Mouse (Mus musculus) spleen, adult 2 months (tissue): ENCODE measurements around the gene Rbl1. TPM values are rescaled to one million over a fixed set of nuclear protein-coding genes. Genes with fewer than 3 reads are reported as not detected.
A peak's percentile ranks its signal among the peaks of the same experiment; 100 is the strongest.

Experiments
- DNase-seq, 2 experiments: peaks; one replicate each; pipeline versions ENCODE4 v3.0.0 to v3.0.0-alpha.2; 2012 to 2021; ENCODE audit warnings: low spot score in 2 of 2, low read depth in 1 of 2
- H3K27ac ChIP-seq: fragments of 200-500 bp; 2 replicates; pipeline ENCODE4 v1.5.1; 2012; ENCODE audit warnings: low read length, inconsistent platforms; ENCODE audit not compliant: insufficient read depth
- H3K27me3 ChIP-seq: fragments of 200-500 bp; 2 replicates; pipeline ENCODE4 v1.6.1; 2012; ENCODE audit warnings: mild to moderate bottlenecking, moderate library complexity, low read length, inconsistent platforms; ENCODE audit not compliant: control insufficient read depth, insufficient read depth
- H3K36me3 ChIP-seq: fragments of 200-500 bp; 2 replicates; pipeline ENCODE4 v1.6.1; 2012; ENCODE audit warnings: mild to moderate bottlenecking, low read length, inconsistent platforms; ENCODE audit not compliant: control insufficient read depth, insufficient read depth
- H3K4me1 ChIP-seq: fragments of 200-500 bp; 2 replicates; pipeline ENCODE4 v1.6.1; 2011; ENCODE audit warnings: inconsistent platforms; ENCODE audit not compliant: control insufficient read depth, insufficient read depth, insufficient read length
- H3K4me3 ChIP-seq: fragments of 200-500 bp; 2 replicates; pipeline ENCODE4 v1.5.1; 2011; ENCODE audit warnings: mild to moderate bottlenecking, inconsistent platforms; ENCODE audit not compliant: insufficient read depth, insufficient read length; ENCODE audit errors: extremely low read depth
- CTCF ChIP-seq: fragments of 200-500 bp; IDR thresholded peaks from 2 replicates; pipeline ENCODE4 v1.5.1; 2011; ENCODE audit warnings: mild to moderate bottlenecking, inconsistent platforms; ENCODE audit not compliant: insufficient read depth, insufficient read length, insufficient replicate concordance; ENCODE audit errors: extremely low read depth
- POLR2A ChIP-seq: fragments of 200-500 bp; IDR thresholded peaks from 2 replicates; pipeline ENCODE4 v1.6.1; 2011; ENCODE audit warnings: low read depth, low read length, inconsistent platforms
- WGBS: fragments of 180-500 bp; shearing (Covaris S2); methylation state at CpG from one replicate; pipeline ENCODE4 v1.1.7; 2018; 5-methylcytosine and 5-hydroxymethylcytosine counted together
- polyA plus RNA-seq: library from polyadenylated mRNA; depleted of rRNA; stranded (reverse); fragments of >200 nt; gene quantifications from 2 replicates; pipeline ENCODE4 v1.2.3, GENCODE M21; 2012

Gene Rbl1
- polyA plus RNA-seq, 1 experiment = 5.0 TPM

DNA sequence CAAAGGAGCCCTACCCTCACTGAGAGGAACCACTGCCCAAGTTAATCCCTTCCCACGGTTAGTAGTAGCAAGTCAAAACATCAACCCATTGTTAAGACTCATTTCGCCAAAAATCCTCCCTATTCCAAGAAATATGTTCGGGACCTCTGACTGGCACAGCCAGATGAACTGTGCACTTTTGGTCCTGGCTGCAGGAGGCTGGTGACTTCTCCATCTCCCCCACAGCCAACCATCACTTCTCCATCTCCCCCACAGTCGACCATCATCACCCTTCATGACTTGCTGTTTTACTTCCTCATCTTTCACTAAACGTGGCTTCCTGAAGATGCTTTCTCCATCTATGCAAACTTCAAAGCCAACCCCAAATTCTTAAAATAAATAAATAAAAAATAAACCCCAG, 65.5 kb downstream of the Rbl1 start:
- Histone ChIP-seq H3K27me3 (no peaks in the 10 kb centered on the region), H3K36me3 (no peaks in the 10 kb centered on the region), H3K27ac (peak overlapping the region; percentile 80), H3K4me3 (no peak overlapping the region), H3K4me1 (peaks cover 13% of the 10 kb centered on the region; the same call in 1 of the 2 replicates)
- DNase-seq = no peak
- 33% methylated on average over 5 of the region's 5 CpGs for WGBS
- TF ChIP-seq POLR2A (no peak), CTCF (no peak)

GRCm38 (mm10) chr2:157137959-157138731, 66.2 kb downstream of the Rbl1 start:
- WGBS = 23% methylated on average over 9 of the region's 9 CpGs
- no peaks in the 10 kb centered on the region for H3K36me3 ChIP-seq
- TF ChIP-seq POLR2A = no peak
- no peak for TF ChIP-seq CTCF
- no peak overlapping the region for H3K4me3 ChIP-seq
- DNase-seq = peak; percentile 59 to 74
- H3K27ac ChIP-seq = peak overlapping the region; percentile 80
- no peaks in the 10 kb centered on the region for H3K27me3 ChIP-seq
- peaks cover 16% of the 10 kb centered on the region; the same call in 1 of the 2 replicates for H3K4me1 ChIP-seq

- no peak for DNase-seq
- no peaks in the 10 kb centered on the region for H3K36me3 ChIP-seq
- no peak for TF ChIP-seq POLR2A
- no peak for TF ChIP-seq CTCF
- no peak overlapping the region; the same call in 1 of the 2 replicates for H3K27ac ChIP-seq
- H3K4me3 ChIP-seq = no peak overlapping the region
- H3K4me1 ChIP-seq = peaks cover 22% of the 10 kb centered on the region; the same call in 1 of the 2 replicates
- no peaks in the 10 kb centered on the region for H3K27me3 ChIP-seq
- 81% methylated on average over 2 of the region's 2 CpGs for WGBS
Measured at GRCm38 (mm10) chr2:157136646-157137045, 67.7 kb downstream of the Rbl1 start.

- Histone ChIP-seq H3K27me3 (no peaks in the 10 kb centered on the region), H3K4me1 (peaks cover 22% of the 10 kb centered on the region; the same call in 1 of the 2 replicates), H3K4me3 (no peak overlapping the region), H3K36me3 (no peaks in the 10 kb centered on the region), H3K27ac (no peak overlapping the region)
- DNase-seq = no peak
- WGBS = 86% methylated on average over 4 of the region's 4 CpGs
- TF ChIP-seq CTCF = no peak
- TF ChIP-seq POLR2A = no peak
Measured at GRCm38 (mm10) chr2:157136176-157136575, 68.2 kb downstream of the Rbl1 start.

DNA sequence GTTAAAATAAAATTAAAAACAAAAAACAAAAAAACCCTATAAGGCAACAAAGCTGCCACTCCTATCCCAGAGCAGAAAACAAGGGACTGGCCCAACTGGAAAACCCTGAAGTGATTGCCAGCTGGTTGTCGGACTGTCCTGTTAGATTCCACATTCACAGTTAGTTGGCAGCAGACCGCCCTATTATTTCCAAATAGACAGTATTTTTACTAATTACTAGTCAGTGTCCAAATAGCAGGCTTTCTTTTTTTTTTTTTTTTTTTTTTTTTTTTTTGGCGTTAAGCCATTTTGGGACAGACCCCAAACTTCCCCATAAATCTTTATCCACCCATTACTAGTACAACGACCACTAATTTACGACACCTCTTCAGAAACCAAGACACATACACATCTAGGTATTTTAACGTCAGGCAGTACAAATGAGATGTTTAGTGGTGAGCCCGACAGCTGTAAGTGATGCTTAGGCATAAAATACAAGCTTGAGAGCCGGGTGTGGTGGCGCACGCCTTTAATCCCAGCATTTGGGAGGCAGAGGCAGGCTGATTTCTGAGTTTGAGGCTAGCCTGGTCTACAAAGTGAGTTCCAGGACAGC, 68.7 kb downstream of the Rbl1 start:
- Histone ChIP-seq H3K27ac (peak overlapping the region; percentile 68), H3K4me1 (peaks cover 22% of the 10 kb centered on the region; the same call in 1 of the 2 replicates), H3K36me3 (no peaks in the 10 kb centered on the region), H3K27me3 (no peaks in the 10 kb centered on the region), H3K4me3 (no peak overlapping the region)
- TF ChIP-seq CTCF (no peak), POLR2A (no peak)
- no peak for DNase-seq
- 73% methylated on average over 10 of the region's 10 CpGs for WGBS

DNA sequence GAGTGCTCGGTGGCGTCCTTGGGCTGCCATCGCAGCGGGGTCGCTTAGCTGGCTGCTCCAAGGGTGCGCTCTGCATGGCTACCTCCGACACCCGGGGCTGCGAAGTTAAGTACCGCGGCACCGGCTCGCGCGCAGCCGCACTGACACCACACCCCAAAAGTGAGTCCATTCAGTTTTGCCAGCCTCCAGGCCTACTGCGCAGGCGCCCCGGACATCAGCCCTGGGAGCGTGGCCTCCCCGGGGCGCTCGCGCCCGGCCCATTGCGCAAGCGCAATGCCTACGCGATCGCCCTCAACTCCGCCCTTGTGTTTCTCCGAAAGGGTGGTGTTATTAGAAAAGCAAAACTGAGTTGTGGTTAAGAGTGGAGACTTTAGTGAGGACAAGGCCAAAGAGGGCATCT, 69.3 kb downstream of the Rbl1 start, which contains the start of gene Samhd1:
Gene Samhd1, minus strand, starts transcription at position 252 of the 400 bp plus-strand sequence.
- H3K27ac ChIP-seq = peak within 1 kb of the TSS; percentile 96
- peaks cover 24% of the 10 kb centered on the region; the same call in 1 of the 2 replicates for H3K4me1 ChIP-seq
- peak within 1 kb of the TSS; percentile 83 for H3K4me3 ChIP-seq
- TF ChIP-seq CTCF (no peak), POLR2A (peak; percentile 93)
- WGBS = under 1% methylated on average over 32 of the region's 32 CpGs
- H3K27me3 ChIP-seq = no peaks in the 10 kb centered on the region
- peaks cover 1% of the 10 kb centered on the region; the same call in 1 of the 2 replicates for H3K36me3 ChIP-seq
- peak; percentile 92 to 98 for DNase-seq

DNA sequence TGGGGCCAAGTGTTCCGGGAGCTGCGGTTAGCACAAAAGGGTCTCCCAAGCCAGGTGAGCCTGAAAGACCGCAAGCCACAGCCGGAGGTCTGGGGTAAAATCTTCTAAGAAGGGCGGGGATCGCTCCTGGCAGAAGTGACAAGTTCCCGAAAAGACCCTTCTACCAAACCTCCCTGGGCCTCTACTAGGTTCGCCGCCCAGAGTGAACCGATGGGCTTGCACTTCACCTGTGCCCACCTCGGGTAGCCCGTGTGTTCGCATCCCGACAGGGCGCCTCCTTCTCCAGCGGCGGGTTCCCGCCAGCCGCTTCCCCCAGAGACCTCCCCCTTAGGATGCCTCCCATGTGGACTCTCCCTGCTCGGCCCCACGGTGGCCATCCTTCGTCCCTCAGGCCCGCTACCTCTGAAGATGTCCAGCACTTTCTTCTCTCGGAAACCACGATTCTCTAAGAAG, 69.8 kb downstream of the Rbl1 start:
- Histone ChIP-seq H3K27me3 (no peaks in the 10 kb centered on the region), H3K4me1 (peaks cover 25% of the 10 kb centered on the region; the same call in 1 of the 2 replicates), H3K27ac (peak overlapping the region; percentile 96), H3K4me3 (peak overlapping the region; percentile 83), H3K36me3 (peaks cover 3% of the 10 kb centered on the region; the same call in 1 of the 2 replicates)
- TF ChIP-seq POLR2A (no peak), CTCF (no peak)
- WGBS = under 1% methylated on average over 25 of the region's 25 CpGs
- peak in 1 of 2 experiments; percentile 46 for DNase-seq
